Mouse (Mus musculus) CD4-positive, CD25-positive, alpha-beta regulatory T cell, adult 2 months (primary cell): Measurements from ENCODE around the gene Cpsf6.

Source experiments
- DNase-seq: peaks from one replicate; pipeline ENCODE4 v3.0.0-alpha.2; 2012; ENCODE audit warnings: low read depth, low spot score

The Cpsf6 gene

DNA sequence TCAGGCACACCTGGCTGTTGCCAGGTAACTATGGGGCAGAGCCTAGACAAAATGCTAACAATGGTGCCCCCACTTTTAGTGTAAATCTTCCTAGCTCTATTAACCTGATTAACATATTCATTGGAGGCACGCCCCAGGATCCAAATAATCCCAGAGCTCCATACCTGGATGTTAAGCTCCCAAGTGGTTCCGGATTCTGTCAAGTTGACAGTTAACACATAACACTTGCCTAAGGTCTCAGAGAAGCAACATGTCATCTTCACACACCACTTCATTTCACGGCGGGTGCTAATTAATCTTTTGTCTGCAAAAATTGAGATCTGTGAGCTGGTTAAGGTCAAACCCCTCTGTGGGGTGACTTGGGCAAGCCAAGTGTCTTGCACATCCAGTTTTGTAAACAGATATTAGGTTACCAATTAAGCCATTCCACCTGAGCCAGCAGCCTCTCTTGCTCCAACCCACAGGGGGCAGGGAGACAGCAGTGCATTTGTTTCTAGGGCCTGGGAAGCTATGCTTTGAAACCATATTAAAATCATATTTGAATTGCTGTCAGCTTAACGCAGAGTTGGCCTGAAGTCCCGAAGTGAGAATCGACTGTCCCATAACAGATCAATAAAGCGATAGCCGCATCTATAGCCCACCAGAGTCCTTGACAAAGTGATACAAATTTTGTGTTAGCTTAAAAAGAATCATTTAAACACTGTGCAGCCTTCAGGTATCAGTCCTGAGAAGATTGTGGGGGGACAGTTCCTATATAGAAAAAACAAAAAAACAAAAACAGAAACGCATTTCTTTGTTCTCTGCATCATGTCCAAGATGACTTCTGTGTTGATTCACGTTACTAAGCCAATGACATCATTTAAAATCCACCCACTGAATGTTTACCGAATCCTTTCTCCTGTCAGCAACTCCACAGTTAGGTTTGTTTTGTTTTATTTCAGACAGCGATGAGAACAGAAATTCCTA, 34.0 kb upstream of the Cpsf6 start:
- no peak for DNase-seq

DNA sequence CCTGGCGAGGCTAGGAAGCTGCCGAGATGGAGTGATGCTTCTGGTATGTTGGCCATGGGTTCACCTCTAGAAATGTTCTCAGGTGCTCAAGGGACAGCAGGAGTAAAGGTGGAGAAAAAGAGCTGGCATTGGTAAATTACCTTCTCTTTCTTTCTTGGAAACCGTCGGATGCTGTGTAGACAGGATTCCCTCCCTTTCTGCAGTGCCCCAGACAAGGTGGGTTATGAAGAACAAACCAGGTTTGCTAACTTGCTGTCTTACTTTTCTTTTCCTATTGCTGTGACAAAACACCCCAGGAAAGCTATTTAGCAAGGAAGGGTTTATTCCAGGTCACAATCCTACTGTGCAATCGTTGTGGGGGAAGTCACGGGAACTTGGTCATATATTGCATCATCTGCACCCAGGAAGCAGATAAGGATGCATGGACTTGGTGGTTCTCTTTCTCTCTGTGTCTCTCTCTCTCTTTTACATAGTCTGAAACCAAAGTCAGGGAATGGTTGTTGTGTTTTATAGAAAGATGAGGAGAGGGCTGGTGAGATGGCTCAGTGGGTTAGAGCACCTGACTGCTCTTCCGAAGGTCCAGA, 32.8 kb upstream of the Cpsf6 start:
- no peak for DNase-seq

DNA sequence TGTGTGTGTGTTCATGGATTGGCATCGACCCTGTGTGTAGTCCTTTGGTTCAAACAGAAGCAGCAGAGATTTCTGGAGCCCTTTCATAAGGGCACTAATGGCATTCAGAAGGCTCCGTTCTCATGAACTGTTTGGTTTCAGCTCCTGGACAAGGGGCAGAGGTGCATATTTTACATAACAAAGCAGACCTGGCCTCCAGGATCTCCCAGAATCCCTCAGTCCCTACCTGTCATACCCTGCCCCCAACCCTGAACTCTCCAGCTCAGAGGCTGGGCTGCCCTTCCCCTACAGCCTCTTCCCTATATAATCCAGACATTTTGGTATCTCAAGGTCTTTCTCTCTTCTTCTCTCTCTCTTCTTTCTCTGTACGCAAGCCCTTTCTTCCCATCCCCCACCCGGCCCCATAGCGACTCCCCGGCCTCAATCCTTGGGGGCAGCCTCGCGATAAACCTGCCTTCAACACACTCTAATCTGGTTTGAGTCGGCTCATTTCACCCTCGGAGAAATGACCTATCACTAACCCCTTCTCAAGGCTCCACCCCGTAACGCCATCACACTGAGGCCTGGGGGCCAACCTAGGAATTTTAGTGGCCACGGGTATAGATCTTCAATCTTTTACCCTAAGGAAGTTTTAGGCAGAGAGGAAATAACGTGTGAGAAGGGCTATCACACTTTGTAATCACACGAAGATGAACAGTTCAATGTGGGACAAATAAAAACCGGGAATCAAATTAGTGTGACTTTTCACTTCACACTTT, 32.1 kb upstream of the Cpsf6 start:
- no peak for DNase-seq

DNA sequence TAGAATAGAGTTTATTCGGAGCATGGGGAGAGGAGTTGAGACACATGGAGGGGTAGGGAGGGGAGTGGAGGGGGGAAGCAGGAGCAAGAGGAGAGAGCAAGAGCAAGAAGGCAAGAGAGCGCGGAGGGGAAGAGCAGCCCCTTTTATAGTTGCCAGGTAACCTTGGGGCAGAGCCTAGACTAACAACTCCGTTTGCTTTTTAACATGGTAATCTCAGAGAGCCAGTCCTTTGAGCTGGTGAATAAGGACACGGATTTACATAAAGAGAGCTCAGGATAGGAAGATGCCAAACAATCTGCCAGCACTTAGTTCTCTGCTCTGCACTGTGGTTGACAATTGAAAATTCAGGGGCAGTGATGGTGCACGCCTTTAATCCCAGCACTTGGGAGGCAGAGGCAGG, 31.3 kb upstream of the Cpsf6 start:
- no peak for DNase-seq

DNA sequence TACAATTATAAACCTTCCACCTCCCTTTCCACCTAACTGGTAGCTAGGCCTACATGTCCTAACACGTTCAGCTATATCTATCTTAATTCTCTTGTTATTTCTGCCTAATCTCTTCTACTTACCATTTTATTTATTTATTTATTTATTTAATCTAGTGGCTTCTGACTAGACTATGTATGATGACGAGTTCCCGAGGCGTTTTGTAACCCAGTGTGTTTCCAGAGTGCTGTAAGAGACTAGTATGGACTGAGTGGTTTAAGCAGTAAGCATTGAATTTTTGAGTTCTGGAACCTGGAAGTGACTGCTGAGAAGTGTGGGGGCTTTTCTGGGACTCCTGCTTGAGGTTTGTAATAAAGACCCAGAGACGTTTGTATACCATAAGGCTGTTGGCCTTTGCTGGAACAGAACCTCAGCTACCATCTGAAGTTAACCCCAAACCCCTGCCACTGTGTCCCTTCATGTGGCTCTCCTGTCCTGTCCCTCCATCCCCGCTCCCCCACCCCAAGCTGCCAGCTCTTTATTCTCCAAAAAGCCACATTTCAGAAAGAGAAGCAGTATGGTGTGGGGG, 30.8 kb upstream of the Cpsf6 start:
- DNase-seq, result no peak

DNA sequence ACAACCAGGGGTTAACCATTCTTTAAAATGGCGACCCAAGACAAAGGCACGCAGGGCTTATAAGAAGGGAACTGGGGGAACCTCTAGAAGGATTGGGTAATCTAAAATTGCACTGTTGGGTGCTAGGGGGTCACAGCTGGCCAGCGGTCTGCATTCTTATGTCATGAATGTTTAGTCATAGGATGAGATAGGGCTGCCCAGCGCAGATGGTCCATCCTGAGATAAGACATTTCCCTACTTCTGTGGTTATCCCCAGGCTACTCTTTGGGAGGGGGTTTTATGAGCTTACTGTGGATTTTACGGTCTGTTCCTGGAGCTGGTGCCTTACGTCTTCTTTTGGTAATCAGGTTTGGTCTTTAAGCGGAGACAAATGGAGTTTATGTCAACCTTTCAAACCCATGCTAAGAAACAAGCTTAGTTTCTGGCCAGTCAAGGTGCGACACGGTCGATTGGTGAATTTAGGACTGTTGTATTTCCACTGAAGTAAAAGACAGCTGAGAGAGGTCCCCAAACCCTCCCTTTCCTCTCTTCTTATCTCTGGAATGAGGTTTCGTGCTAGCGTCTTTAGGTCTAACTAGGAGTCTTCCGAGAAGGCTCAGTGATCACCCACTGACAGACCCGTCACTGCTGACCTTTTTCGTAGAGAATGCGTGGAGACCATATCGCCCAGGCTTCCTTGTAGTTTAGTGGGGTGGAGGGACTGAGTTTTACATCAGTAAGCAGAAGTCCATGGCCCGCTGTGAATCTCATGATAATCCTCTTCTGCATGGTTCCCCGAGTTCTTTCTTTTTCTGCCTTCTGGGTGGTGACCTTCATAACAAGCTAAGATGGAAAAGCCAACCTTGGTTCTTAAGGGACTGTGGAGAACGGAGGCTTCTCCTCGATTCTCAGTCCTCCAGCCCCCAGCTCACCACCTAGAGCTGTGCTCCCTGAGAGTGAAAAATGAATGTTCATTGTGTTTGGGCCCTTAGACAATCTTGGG, 29.8 kb upstream of the Cpsf6 start:
- no peak for DNase-seq

DNA sequence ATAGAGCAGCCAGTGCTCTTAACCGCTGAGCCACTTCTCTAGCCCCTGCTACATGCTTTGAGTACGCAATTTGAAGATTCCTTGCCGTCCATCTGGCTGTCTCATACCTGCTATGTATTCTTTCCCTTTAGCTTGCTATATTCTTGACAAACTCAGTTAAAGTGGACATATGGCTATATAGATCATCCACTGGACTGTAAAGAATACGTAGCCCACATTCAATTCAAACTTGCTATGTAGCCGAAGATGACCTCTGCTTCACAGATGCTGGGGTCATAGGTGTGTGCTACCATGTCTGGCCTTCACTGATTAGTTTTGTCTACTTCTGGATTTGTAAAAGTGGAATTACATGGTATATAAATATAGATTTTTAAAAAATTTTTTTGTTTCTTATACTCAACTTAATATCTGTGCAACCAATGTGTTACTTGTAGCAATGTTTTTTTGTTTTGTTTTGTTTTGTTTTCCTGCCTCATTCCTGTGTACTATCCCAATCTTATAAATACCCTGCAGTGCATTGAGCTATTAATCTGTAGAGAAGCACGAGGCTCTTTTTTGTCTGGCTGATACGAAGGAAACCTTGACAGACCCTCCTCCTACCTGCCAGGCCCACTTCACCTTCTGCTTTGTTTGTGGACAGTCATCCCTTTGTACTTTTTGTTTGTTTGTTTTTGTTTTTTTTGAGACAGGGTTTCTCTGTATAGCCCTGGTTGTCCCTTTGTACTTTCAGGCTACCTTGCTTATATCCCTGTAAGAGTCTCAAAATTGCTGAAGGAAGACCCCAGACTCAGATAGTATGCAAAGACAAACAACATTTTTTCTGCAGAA, 28.9 kb upstream of the Cpsf6 start:
- DNase-seq, result no peak

DNA sequence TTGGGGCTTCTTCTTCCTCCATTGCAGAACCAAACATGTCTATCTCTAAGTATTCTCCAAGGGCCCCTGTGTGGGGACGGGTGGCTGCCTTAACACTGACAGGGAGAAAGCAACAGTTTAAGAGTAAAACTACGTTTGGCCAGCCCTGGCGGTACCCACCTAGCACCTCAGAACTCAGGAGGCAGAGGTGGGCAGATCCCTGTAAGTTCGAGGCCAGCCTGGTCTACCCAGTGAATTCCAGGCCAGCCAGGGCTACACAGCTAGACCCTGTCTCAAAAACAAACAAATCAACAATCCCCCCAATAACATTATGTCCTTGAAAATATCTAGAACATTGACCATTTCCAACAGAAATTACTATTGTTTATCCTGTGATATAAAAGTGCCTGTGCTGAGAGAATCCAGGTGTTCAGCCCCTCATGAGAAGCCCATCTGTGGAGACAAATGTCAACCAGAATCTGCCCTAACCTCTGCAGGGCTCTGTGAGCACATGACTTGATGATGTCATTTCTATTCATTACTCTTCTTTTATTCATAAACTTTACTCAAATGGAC, 28.0 kb upstream of the Cpsf6 start:
- no peak for DNase-seq

DNA sequence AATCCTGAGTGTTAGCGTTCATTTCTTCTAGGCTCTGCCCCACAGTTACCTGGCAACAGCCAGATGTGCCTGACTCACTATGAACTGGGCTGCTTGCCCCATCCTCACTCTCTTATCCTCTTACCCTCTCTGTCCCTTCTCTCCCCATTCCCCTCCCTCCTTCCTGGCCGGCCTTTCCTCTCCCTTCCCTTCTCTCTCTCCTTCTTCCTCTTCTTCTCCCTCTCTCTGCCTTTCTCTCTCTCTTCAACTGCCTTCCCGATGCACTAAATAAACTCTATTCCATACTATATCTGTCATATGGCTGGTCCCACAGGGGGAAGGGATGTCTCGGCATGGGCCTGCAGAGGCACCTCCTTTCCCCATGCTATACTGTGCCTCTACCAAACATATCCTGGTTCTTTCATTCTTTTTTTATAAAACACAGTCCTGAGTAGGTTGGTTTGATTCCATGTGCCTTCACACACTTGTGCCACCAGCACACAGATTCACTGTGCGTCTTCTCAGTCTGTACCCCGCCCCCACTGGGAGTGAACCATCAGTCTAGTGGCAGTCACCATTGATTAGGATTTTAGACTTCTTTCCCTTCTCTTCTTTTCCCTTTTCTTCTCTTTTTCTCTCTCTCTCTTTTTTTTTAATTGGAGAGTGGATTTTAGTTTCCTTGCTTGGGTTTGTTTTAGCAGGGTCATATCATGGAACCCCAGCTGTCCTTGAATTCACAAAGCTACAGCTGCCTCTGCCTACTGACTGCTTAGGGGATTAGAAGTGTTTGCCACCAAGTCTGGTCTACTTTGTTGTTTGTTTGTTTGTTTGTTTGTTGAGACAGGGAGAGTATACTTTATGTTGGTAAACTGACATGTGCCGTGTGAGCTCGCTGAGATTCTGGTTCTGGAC, 27.3 kb upstream of the Cpsf6 start:
- no peak for DNase-seq

DNA sequence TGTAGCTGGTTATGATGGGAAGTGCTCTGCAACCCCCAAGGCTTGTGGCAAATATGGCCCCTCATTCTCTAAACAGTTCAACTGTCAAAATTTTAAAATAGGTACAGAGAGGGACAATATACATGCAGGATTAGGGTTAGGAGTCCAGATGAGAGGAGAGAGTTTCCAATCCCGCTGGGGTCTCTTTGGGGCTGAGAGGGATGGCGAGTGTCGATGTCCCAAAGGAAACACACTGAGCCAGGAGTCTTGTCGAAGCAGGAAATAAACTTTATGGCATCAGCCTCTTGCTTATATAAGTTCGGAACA, 26.4 kb upstream of the Cpsf6 start:
- no peak for DNase-seq

DNA sequence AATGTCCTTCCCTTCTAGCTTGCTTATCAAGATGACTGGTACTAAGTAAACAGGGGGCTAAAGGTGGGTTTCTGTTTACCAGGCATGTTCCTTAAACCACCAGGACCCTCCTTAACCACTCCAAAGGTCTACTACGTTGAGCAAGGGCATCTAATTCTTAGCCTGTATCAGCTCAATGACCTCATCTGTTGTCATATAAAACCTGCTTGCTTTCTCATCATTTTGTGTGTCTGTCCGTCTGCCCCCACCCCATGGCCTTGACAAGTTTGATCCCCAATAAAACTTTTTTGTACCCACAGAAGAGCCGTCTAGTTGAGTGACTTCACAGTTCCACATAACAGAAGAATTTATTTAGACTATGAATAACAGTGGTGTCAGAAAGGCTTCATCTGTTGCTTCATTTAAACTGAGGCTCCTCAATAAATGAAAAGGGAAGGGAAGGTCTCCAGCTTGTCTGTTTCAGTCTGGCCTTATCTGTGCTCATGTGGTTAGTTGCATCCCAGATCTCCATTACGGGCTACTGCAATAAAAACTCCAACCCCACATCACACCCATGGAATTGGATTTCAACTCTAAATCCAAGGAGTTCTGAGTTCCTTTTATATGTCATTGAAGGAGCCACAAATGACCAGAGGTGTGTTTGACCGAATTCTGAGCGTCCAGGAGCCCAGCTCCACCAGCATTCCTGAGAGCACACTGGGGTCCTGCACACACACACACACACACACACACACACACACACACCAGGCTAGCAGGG, 25.9 kb upstream of the Cpsf6 start:
- DNase-seq, result no peak

DNA sequence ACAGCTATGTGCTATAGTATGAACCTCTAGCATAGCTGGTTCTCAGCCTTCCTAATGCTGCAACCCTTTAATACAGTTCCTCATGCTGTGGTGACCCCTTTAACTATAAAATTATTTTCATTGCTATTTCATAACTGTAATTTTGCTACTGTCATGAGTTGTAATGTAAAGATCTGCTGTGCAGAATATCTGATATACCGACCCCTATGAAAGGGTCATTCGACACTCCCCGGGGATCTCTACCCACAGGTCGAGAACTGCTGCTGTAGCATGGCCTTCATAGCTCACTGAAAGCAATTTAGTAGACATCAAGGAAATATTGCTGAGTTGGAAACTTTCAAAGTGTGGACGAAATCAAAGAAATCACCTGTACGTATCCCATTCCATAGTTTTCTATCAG, 24.6 kb upstream of the Cpsf6 start:
- DNase-seq, result no peak

DNA sequence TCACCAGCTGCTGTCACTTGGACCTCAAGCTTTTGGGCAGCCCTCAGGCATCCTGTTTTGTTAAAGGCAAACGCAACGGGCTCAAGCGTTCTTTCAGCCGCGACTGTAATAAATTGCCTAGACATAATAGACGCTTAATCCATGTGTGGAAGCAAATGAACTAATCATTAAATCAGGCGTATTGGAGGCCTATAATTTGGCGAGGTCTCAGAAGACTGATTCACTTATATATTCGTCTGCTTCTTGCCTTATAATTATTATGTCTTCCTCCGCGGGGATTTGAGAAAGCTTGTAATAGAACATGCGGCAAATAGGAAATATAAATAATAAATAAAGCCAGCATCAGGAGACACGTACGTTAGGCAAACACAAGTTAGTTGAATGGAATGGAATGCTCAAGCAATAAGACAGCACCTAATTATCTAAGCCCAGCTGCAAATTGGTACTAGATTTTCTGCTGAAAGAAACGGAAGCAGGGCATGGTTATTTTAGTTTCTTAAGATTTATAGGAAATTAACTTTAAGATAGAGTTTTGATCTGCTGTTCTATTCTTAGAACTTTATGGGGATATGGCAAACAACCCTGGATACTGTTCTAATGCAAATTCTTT, 23.6 kb upstream of the Cpsf6 start:
- no peak for DNase-seq

DNA sequence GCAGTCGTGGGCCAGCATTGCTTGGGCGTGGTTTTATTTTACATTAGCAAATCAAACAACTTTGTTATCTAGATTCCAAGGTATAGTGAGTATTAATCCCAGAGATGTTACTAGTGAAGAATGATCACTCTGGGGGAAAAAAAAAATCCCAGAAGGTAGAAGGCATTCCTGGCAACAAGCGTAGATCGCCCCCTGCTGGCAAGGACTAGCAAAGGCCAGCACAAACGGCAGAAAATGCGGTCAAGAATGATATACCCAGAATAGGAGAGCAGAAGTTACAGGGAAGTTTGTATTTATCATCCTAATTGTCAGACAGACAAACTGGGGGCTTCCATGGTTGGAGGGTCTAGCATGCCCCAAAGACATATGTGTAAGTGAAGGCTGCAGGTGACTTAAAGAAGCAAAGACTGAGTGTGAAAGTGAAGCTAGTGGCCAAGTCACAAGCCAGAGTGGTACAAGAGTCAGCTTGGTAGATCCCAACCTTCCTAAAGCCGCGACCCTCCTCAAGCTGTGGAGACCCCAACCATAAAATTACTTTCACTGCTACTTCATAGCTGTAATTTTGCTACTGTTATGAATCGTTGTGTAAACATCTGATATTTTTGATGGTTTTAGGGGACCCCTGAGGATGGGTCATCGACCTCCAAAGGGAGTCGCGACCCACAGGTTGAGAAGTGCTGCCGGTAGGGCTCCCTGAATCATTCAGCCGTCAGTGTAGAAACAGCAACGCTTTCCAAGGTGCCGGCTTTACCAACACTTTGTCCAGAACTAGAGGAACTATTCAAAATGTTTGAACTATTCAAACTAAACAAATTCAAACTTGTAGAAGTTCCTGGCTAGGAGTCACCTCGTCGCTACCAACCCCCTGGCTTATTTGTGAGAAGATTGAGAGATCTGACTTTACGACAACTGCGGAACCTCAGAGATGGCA, 22.9 kb upstream of the Cpsf6 start:
- peak; percentile 77 for DNase-seq

DNA sequence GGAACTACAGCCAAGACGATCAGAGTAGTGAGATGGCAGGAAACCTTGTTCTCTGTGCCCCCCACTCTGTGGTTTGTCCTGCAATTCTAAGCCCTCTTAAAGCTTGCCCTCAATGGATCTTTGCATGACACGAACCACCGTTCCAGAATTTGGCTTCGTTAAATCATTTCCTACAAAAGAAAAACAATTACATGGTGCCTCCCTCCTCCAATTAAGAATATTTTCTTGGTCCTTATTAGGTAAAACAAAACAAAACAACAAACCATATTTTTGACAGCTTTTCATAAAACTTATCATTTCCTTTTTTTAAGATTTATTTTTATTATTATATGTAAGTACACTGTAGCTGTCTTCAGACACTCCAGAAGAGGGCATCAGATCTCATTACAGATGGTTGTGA, 21.5 kb upstream of the Cpsf6 start:
- DNase-seq, result no peak

DNA sequence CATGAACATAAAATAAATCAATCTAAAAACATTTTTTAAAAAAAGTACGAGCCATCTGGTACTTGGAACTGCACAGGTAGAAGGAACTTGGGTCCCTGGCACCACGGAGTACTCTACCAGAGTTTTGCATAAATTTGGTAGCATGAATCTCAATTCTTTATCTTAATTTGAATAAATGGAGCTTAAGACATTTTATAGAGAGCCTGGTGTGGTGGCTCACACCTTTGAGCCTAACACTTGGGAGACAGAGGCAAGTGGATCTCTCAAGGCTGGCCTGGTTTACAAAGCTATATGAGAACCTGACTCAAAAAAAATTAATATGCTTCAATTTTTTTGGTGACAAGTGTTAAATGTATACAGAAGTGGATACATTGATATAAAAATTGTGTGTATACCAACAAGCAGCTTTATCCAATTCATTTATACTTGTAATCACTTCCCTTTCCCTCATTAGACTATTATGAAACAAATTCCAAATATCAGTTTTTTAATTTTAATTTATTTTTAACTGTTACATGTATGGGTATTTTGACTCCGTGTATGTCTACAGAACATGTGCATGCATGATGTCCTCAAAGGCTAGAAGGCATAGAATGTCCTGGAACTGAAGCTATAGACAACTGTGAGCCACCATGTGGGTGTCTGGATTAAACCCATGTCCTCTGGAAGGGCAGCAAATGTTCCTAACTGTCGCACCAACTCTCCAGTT, 20.6 kb upstream of the Cpsf6 start:
- DNase-seq, result no peak
